Mouse (Mus musculus): Measurements from ENCODE around the gene Polr3gl.

The Polr3gl gene

DNA sequence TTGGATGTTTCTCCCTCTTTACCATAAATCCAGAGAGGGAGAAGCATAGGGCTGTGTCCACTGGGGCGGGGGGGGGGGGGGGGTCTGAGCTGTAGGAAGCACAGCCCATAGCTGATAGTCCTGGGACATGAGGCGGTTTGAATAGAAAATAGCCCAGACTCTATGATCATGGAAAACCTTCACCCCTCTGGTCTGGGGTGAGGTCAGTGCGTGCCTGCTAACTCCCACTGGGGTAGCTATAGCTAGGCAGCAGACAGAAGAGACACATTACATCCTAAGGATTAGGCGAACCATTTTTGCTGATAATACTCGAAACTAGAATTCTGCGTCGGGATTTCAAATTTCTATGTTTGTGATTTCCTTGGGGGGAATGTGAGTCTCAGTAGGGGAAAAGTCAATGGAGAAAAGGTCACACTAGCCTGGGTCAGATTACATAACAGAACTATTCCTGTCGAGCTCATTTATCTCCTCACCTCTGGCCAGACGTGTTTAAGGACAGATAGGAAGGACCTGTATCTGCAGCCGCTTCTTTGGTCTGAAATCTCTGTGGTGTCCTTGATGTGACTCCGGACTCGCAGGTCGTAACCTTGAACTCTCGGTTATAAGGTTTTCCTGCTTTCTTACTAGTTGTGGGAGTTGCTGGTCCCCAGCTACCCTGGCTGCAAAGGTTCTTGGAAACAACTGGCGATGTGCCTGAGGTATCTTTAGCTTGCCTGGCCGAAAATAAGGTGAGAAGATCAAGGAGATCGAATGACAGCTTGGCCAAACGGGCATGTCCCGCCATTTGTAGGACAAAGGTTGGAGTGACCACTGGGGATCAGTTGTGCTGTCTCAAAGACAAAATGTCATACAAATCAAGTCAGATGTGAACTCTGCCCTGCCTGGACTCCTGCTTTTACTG, 20.1 kb downstream of the Polr3gl start:
- no peak for DNase-seq (ENCODE audit: low read depth, low spot score)

DNA sequence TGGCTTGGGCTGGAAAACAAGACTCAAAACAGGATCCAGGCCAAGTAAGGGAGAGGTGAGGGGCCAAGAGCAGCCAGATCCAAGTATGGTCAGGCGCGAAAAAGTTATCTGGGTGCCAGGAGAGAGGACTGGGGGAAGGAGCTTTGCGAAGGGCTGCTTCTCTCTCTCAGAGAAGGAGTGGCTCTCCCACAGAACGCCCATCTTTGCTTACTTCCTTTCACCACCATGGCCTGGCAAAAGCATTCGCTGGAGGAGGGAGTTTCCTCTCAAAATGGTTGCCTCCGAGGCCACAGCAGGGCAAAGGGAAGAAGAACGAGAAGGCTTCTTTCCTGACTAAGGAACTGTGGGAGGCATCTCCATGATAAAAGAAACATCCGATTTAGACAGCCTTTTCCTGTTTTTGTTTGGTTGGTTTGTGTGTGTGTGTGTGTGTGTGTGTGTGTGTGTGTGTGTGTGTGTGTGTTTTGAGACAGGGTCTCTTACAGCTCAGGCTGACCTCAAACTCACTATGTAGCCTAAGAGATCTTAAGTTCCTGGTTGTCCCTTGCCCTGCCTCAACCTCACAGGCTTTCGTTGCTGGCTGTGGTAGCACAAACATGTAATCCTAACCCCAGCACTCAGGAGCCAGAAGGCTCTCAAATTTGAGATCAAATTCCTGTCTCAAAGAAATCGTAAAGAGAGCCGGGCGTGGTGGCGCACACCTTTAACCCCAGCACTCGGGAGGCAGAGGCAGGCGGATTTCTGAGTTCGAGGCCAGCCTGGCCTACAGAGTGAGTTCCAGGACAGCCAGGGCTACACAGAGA, 21.9 kb downstream of the Polr3gl start:
- DNase-seq (ENCODE audit: low read depth, low spot score), result no peak

DNA sequence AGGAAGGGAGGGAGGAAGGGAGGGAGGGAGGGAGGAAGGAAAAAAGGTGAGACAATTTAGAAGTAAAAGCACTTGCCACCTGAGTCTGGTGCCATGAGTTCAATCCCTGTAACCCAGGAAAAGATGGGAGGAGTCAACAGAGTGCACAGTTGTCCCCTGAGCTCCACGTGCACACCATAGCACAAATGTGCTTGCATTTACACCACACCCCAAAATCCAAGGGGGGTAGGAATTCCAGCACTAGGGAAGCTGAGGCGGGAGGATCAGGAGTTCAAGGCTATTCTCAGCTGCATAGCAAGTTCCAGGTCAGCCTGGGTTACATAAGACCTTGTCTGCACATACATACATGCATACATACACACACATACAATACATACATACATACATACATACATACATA, 22.6 kb downstream of the Polr3gl start:
- no peak for DNase-seq (ENCODE audit: low read depth, low spot score)

DNA sequence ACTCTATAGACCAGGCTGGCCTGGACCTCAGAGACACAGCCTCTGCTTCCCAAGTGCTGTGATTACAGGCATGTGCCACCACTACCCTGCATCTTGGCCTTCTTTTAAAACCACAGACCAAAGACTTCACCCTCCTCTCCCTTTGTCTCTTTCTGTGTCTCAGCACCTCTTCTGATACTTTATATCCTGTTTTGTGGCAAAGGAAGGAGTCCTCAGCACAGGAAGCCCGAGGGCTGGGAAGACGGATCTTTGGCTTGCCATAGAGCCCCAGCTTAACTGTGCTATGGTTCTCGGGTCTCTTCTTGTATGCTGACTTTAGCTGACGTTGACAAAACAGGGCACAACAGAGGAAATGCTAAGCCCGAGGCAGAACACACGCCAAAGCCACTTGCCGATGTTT, 23.3 kb downstream of the Polr3gl start:
- DNase-seq (ENCODE audit: low read depth, low spot score), result no peak

DNA sequence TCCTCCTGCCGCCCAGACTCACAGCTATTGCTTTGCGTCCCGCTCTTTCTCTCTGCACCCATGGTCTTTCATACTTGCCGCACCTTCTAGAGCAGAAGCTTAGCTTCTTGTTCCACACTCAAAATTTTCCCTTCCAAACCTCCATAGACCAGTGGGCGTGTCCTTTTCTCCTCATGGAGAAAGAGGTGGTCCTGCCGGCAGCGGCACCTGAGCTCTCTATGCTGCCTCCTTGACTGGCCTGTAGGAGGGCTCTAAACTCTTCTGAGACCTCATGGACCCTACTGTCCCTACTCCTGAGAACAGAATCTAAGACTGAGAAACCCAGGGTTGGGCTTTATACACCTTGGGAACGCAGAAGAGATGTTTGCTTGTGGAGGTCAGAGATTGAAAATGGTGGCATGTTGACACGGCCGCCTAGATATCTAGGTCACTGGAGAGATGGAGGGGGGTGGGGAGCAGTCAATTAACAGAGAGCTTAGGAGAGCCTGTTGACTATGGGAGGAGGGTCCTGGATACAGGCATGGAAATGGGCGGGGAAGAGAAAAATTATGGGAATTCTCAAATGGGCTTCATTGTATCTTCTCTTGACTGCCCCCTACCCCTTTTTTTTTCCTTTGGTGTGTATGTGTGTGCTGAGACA, 23.9 kb downstream of the Polr3gl start:
- DNase-seq (ENCODE audit: low read depth, low spot score), result no peak

DNA sequence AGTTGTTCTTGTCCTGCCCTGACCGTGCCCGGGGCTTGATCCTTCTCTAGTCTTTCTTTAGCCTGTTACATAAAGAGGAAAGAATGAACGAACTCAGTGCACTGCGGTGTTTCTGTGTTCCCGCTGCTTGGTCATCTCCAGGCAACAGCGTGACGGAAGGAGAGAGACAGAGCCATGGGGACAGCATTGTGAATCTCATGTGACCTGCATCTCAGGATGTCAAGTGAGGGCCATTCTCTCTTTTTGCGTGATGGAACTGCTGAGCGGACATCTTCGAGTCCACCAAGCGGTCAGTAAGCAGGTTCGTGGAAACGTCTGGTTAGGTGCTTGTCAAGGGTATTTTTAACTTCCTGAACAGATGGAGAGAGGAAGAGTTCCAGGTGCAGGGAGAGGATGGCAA, 24.5 kb downstream of the Polr3gl start:
- DNase-seq (ENCODE audit: low read depth, low spot score), result no peak

DNA sequence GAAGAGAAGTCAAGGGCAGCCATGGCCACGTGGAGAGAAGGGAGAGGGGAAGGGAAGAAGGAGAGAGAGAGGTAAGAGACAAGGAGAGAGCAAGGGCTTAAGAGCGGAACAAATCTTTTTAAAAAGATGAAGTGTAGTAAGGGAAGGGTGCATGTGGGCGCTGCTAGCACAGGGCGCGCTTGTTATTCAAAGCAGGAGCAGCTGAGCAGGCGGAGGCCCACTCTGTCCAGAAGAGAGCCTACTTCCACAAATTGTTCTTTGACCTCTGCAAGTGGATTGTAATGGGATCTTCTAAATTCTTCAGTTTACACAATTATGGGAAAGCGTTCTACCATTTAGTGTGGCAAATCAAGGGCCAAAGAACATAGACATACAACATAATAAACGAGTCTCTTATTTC, 25.4 kb downstream of the Polr3gl start:
- no peak for DNase-seq (ENCODE audit: low read depth, low spot score)

DNA sequence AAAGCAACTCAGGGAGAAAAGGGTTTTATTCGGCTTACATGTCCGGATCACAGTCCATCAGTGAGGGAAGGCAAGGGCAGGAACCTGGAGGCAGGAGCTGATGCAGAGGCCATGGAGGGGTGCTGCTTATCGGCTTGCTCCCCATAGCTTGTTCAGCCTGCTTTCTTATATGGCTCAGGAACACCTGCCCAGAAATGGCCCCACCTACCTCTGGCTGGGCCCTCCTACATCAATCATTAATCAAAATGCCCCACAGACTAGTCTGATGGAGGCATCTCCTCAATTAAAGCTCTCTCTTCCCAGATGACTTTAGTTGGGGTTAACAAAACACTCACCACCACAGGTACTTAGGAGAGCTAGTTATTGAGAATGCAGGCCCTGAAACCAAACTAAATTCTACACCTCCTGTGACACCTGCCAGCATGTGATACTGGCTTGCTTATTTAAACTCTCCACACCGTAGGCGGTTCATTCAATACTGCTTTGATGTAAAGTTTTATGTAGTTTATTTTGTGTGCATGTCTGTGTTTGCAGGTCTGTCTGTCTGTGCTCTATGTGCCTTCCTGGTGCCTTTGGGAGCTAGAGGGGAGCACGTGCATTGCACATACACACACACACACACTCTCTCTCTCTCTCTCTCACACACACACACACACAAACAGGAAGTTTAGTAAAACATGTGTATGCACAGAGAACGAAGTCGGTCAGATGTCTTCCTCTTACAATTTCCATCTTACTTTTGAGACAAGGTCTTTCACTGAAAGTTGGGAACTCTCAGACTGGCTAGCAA, 27.1 kb downstream of the Polr3gl start:
- DNase-seq (ENCODE audit: low read depth, low spot score), result no peak

DNA sequence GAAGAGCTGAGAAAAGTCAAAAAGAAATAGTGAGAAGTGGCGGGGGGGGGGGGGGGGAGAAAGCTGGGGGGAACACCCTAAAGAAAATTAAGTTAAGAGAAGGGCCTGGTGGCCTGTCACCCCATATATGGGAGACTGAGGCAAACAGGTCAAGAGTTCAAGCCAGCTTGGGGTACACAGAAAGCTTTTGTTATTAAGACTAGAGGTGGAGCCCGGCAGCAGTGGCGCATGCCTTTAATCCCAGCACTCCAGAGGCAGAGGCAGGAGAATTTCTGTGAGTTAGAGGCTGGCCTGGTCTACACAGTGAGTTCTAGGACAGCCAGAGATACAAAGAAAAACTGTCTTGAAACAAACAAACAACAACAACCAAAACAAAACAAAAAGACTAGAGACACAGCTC, 28.9 kb downstream of the Polr3gl start:
- DNase-seq (ENCODE audit: low read depth, low spot score), result no peak

DNA sequence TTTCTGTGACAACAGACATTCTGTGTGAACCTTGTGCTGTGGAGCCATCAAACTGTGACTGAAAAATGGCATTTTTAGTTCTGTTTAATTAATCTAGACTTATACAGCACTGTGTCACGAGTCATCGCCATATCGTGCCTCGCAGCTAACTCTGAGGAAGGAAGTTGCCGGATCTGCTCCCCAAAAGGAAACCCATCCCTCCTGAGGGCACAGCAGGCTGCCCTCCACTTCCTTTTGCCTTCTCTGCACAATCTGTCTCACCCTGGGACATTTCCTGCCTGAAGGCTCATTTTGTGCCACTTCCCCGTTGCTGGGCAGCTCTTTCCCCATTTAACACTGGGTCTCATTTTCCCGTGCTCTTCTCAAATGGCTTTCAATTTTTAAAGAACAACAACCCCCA, 29.3 kb downstream of the Polr3gl start:
- no peak for DNase-seq (ENCODE audit: low read depth, low spot score)

DNA sequence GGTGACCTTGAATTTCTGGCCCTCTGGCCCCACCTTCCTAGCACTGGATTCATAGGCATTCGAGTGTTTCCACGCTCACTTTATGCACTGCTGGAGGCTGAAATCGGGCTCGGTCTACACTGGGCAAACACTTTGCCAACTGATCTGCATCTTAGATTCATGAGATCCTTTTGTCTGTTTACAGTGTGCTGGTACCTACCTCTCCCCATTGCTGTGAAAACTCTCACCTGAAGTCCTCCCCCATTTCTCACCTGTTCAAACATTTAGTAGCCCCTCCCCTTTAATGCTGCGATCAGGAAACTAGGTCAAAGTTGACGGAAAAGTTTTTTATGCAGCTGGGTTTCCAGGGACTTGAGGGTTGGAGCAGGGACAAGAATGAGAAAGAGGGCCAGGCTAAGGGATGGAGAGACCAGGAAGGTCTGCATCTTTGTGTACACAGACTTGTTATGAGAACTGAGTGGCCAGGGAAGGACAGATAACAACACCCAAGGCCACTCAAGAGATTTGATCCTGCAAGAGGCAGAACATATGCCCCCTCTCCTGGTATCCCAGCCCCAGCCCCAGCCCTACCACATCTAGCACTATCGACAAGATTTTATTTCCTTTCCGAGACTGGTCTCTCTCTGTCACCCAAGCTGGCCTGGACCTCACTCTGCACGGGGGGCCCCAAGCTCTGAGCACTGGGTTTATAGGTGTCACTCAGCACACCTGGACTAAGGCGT, 29.9 kb downstream of the Polr3gl start:
- peak; percentile 32 for DNase-seq (ENCODE audit: low read depth, low spot score)

DNA sequence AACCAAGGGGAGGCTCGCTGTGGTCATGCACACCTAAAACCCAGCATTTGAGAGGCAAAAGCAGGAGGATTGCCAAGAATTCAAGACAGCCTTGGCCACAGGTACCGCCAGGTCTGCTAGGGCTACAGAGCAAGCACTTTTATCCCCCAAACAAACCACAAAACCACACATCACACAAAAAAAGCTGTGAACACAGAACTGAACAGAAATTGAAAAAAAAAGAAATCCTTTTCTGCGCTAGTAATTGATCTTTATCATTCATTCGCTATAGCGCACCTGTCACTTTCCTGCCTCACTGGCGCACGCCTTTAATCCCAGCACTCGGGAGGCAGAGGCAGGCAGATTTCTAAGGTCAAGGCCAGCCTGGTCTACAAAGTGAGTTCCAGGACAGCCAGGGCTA, 30.7 kb downstream of the Polr3gl start:
- DNase-seq (ENCODE audit: low read depth, low spot score), result no peak

DNA sequence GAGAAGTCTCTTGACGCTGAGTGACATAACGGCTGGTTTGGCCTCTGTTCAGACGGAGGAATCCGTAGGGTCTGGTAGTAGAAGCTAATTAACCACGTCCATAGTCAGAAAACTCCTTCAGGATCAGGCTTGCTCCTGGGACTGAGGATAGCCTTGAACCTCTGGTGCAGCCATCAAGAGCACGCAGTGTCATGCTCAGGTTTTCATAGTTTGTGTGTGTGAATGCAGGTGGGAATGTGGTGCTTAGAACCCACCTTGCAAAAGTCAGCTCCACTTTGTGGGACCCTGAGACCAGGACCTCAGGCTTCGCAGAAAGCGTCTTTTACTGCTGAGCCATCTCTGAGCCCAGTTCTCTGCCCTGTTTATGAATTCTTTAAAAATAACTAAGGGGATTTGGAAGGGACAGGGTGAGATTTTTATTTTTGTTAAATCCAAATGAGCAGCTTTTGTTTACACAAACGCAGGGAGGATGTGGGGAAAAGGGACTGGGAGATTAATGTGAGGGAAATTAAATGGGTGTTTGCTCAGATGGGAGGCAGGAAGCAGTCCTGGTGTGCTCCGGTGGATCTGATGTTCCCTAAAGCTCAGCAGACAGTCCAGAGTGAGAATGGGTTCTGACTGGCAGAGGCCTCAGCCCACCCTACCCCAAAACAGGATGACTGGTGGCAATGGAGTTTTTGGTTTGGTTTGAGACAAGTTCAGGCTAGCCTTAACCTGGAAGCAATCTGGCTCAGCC, 31.9 kb downstream of the Polr3gl start:
- no peak for DNase-seq (ENCODE audit: low read depth, low spot score)

DNA sequence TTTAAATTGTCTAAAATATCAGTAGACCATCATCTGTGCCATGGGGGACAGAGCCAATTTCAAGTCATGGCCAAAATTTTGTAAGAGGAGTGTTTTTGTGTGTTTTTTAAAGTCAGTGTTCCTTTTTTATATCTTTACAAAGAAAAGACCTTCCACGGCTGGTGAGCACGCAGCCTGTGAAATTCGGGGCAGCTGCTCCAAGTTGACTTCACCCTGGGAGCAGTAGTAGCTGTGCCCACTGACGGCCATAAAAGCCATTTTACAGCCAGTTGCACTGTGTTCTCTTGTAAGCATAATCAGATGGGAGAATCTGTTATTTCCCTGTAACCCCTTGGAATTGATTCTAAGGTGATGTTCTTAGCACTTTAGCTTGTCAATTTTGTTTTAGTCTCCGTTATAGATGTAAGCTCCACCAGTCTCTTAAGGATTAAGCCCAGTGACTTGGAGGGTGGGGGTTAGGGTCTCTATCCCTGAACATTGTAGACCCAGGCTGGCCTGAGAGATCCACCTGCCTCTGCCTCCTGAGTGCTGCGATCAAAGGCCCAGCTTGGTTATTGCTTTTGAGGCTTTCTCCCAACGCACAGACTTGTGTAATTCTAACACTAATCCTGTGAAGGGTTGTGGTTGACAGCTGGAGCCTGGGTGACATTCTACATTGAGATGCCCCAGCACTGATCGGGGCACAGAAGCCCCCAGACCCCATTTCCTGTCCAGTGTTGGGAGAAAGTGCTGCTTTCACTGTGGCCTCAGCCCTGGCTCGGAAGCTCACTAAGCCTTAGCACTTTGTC, 32.9 kb downstream of the Polr3gl start:
- no peak for DNase-seq (ENCODE audit: low read depth, low spot score)

DNA sequence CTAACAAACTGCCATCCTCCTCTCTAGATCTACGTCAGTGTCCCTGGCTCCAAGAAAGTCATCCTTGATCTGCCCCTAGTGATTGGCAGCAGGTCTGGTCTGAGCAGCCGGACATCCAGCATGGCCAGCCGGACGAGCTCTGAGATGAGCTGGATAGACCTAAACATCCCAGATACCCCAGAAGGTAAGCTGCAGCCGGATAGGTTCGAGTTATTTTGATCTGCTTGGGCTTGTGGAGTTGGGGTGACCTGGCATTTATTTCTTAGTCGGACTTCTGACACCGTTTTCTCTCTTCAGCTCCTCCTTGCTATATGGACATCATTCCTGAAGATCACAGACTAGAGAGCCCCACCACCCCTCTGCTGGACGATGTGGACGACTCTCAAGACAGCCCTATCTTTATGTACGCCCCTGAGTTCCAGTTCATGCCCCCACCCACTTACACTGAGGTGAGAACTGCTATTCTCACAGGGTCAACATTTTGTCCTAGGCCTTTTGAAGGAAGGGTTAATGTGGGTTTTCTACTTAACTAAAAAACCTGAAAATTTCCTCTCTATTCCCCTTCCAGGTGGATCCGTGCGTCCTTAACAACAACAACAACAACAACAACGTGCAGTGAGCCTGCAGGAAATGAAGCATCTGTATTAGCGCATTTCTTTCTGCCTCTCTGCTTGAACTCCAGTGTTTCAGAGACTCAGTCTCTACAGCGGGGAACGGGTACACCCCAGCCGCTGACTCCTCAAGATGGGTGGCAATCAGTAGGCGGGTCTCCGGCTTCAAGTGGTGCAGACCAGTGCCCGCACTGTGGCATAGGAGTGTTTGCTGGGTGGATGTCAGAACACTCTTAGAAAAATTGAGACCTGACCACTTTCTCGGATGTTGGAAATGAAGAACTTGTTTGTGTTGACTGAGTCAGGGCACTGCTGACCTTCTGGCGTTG, 33.8 kb downstream of the Polr3gl start:
- DNase-seq (ENCODE audit: low read depth, low spot score), result no peak

DNA sequence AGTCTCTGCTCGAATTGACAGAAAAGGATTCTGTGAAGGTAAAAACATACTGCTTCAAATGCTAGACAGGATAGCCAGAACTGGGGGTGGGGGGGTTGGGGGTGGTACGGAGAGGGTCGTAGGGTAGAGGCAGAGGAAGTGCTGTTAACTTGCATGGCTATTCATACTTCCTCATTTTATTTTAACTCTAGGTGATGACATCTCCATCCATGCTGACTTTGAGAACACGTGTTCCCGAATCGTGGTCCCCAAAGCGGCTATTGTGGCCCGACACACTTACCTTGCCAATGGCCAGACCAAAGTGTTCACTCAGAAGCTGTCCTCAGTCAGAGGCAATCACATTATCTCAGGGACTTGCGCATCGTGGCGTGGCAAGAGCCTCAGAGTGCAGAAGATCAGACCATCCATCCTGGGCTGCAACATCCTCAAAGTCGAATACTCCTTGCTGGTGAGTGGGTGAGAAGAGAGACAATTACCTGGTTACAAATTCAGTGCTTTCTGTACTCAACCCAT, 34.5 kb downstream of the Polr3gl start:
- no peak for DNase-seq (ENCODE audit: low read depth, low spot score)

DNA sequence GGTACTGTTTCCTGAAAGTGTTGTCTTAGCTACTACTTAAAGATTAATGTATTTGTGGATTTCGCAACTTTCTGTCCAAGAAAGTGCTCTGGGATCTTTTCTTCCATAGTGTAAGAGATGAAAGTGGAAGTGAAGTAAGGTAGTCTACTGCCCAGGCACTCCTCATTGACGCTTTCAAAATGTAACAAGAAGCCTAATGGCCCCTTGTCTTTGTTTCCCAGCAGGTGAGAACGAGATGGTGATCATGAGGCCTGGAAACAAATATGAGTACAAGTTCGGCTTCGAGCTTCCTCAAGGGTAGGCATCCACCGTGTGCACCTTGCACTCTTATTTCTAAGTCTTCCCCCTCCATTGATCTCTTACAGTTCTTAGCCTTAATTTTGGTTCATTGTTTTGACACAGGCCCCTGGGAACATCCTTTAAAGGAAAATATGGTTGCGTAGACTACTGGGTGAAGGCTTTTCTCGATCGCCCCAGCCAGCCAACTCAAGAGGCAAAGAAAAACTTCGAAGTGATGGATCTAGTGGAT, 35.2 kb downstream of the Polr3gl start:
- no peak for DNase-seq (ENCODE audit: low read depth, low spot score)

DNA sequence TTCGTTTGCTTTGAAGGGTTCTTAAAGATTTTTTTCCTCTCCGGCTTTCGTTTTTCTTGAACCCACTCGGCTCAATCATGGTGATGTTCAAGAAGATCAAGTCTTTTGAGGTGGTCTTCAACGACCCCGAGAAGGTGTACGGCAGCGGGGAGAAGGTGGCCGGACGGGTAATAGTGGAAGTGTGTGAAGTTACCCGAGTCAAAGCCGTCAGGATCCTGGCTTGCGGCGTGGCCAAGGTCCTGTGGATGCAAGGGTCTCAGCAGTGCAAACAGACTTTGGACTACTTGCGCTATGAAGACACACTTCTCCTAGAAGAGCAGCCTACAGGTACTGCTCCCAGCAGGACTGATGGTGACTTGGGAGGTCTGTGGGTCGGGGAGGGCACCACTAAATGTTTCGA, 35.8 kb downstream of the Polr3gl start:
- peak; percentile 44 for DNase-seq (ENCODE audit: low read depth, low spot score)
